Mouse (Mus musculus): ENCODE measurements around the gene Snap29. TPM values are rescaled to one million over a fixed set of nuclear protein-coding genes. Genes with fewer than 3 reads are reported as not detected.

The Snap29 gene
- polyA plus RNA-seq, 1 experiment from 2014 or later = 5.1 TPM

GRCm38 (mm10) chr16:17474091-17474490 is 68.3 kb downstream of the Snap29 start:
- no peak overlapping the region for H3K4me3 ChIP-seq (ENCODE audit: low read depth, low read length)
- H3K27ac ChIP-seq (ENCODE audit: low read depth) = no peak overlapping the region
- no peak overlapping the region for H3K9ac ChIP-seq
- H3K27me3 ChIP-seq (ENCODE audit: insufficient read depth, low read length) = no peaks in the 10 kb centered on the region
- no peak overlapping the region for H3K4me2 ChIP-seq
- no peaks in the 10 kb centered on the region for H3K9me3 ChIP-seq (ENCODE audit: low read depth, low read length)
- H3K36me3 ChIP-seq (ENCODE audit: insufficient read depth) = peaks cover 61% of the 10 kb centered on the region
- peak; percentile 68 for TF ChIP-seq CTCF (IDR thresholded peaks at IDR 0.05; ENCODE audit: low read depth)
- ATAC-seq (ENCODE audit: insufficient read depth) (no peak), DNase-seq (peak; percentile 55)
- H3K4me1 ChIP-seq (ENCODE audit: insufficient read depth) = no peaks in the 10 kb centered on the region

- no peaks in the 10 kb centered on the region for H3K9me3 ChIP-seq (ENCODE audit: low read depth, low read length)
- 70% methylated on average over 2 of the region's 2 CpGs for WGBS
- no peak overlapping the region for H3K4me2 ChIP-seq
Measured at GRCm38 (mm10) chr16:17474761-17475160, 69.0 kb downstream of the Snap29 start.

DNA sequence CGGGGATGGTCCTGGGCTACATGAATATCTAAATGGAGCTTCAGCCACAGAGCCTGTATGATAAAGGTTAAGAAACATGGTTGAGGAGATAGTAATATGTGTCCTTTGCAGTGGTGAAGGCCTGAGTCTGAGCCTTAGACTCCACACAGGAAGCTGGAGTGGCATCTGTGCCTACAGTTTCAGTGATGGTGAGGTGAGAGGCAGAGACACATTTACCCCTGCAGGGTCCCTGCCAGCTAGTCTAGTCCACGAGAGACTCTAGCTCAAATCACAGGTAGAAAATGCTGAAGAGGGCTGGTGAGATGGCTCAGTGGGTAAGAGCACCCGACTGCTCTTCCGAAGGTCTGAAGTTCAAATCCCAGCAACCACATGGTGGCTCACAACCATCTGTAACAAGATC is 69.5 kb downstream of the Snap29 start:
- ATAC-seq (ENCODE audit: insufficient read depth) (no peak), DNase-seq (no peak)
- TF ChIP-seq CTCF (IDR thresholded peaks at IDR 0.05; ENCODE audit: low read depth) = no peak
- no peak overlapping the region for H3K9ac ChIP-seq
- H3K9me3 ChIP-seq (ENCODE audit: low read depth, low read length) = no peaks in the 10 kb centered on the region
- no peaks in the 10 kb centered on the region for H3K4me1 ChIP-seq (ENCODE audit: insufficient read depth)
- H3K4me3 ChIP-seq (ENCODE audit: low read depth, low read length) = no peak overlapping the region
- no peak overlapping the region for H3K4me2 ChIP-seq
- no peak overlapping the region for H3K27ac ChIP-seq (ENCODE audit: low read depth)
- 92% methylated on average over 4 of the region's 4 CpGs for WGBS
- peaks cover 53% of the 10 kb centered on the region for H3K36me3 ChIP-seq (ENCODE audit: insufficient read depth)
- no peaks in the 10 kb centered on the region for H3K27me3 ChIP-seq (ENCODE audit: insufficient read depth, low read length)

More at GRCm38 (mm10) chr16:17474761-17475160, 69.0 kb downstream of the Snap29 start:
- no peak for ATAC-seq (ENCODE audit: insufficient read depth)
- no peak for DNase-seq
- H3K27me3 ChIP-seq (ENCODE audit: insufficient read depth, low read length) = no peaks in the 10 kb centered on the region
- TF ChIP-seq CTCF (IDR thresholded peaks at IDR 0.05; ENCODE audit: low read depth) = no peak
- H3K36me3 ChIP-seq (ENCODE audit: insufficient read depth) = peaks cover 58% of the 10 kb centered on the region
- no peak overlapping the region for H3K27ac ChIP-seq (ENCODE audit: low read depth)
- no peak overlapping the region for H3K9ac ChIP-seq
- no peaks in the 10 kb centered on the region for H3K4me1 ChIP-seq (ENCODE audit: insufficient read depth)
- H3K4me3 ChIP-seq (ENCODE audit: low read depth, low read length) = no peak overlapping the region

- DNase-seq (no peak), ATAC-seq (ENCODE audit: insufficient read depth) (no peak)
- no peak for TF ChIP-seq CTCF (IDR thresholded peaks at IDR 0.05; ENCODE audit: low read depth)
- H3K27ac ChIP-seq (ENCODE audit: low read depth) = no peak overlapping the region
- peaks cover 36% of the 10 kb centered on the region for H3K36me3 ChIP-seq (ENCODE audit: insufficient read depth)
- 80% methylated on average over 4 of the region's 4 CpGs for WGBS
- no peak overlapping the region for H3K9ac ChIP-seq
- H3K4me2 ChIP-seq = no peak overlapping the region
- no peaks in the 10 kb centered on the region for H3K4me1 ChIP-seq (ENCODE audit: insufficient read depth)
- no peaks in the 10 kb centered on the region for H3K9me3 ChIP-seq (ENCODE audit: low read depth, low read length)
- H3K4me3 ChIP-seq (ENCODE audit: low read depth, low read length) = no peak overlapping the region
- H3K27me3 ChIP-seq (ENCODE audit: insufficient read depth, low read length) = no peaks in the 10 kb centered on the region
Measured at GRCm38 (mm10) chr16:17478331-17478943, 72.7 kb downstream of the Snap29 start.

Other genes with a start within 250 kb of the Snap29 start
- 349 and 371 TPM in 2 replicates for gene Ube2l3, start 203.3 kb upstream of the Snap29 start, polyA plus RNA-seq (2014; fragmentation: Nextera tagmentation; extraction: Ambion mirVana)
- 0.13 and 0.30 TPM in 2 replicates for gene Rimbp3, start 197.4 kb upstream of the Snap29 start, polyA plus RNA-seq (2014; fragmentation: Nextera tagmentation; extraction: Ambion mirVana)
- 3.4 and 4.3 TPM in 2 replicates for gene Hic2, start 172.4 kb upstream of the Snap29 start, polyA plus RNA-seq (2014; fragmentation: Nextera tagmentation; extraction: Ambion mirVana)
- 6.7 and 7.5 TPM in 2 replicates for gene Tmem191c, start 129.9 kb upstream of the Snap29 start, polyA plus RNA-seq (2014; fragmentation: Nextera tagmentation; extraction: Ambion mirVana)
- gene Serpind1, start 74.6 kb upstream of the Snap29 start, polyA plus RNA-seq (2014; fragmentation: Nextera tagmentation; extraction: Ambion mirVana) = 0.12 and 0.25 TPM in 2 replicates
- 33.8 and 37.9 TPM in 2 replicates for gene Pi4ka, start 328 bp downstream of the Snap29 start, polyA plus RNA-seq (2014; fragmentation: Nextera tagmentation; extraction: Ambion mirVana)
- gene Crkl, start 46.0 kb downstream of the Snap29 start, polyA plus RNA-seq (2014; fragmentation: Nextera tagmentation; extraction: Ambion mirVana) = 61.9 and 74.1 TPM in 2 replicates
- gene Aifm3, start 83.6 kb downstream of the Snap29 start, polyA plus RNA-seq (2014; fragmentation: Nextera tagmentation; extraction: Ambion mirVana) = 1.3 and 1.5 TPM in 2 replicates
- gene Lztr1, start 102.7 kb downstream of the Snap29 start, polyA plus RNA-seq (2014; fragmentation: Nextera tagmentation; extraction: Ambion mirVana) = 78.4 and 80.0 TPM in 2 replicates
- gene Thap7, start 125.2 kb downstream of the Snap29 start, polyA plus RNA-seq (2014; fragmentation: Nextera tagmentation; extraction: Ambion mirVana) = 47.4 and 51.4 TPM in 2 replicates
- gene Lrrc74b, start 155.3 kb downstream of the Snap29 start, polyA plus RNA-seq (2014; fragmentation: Nextera tagmentation; extraction: Ambion mirVana) = 0.31 and 0.42 TPM in 2 replicates
- gene P2rx6, start 155.9 kb downstream of the Snap29 start, polyA plus RNA-seq (2014; fragmentation: Nextera tagmentation; extraction: Ambion mirVana) = 1.6 and 1.7 TPM in 2 replicates
- gene Slc7a4, start 177.2 kb downstream of the Snap29 start, polyA plus RNA-seq (2014; fragmentation: Nextera tagmentation; extraction: Ambion mirVana) = 6.2 and 8.0 TPM in 2 replicates
- gene Smpd4, start 213.4 kb downstream of the Snap29 start, polyA plus RNA-seq (2014; fragmentation: Nextera tagmentation; extraction: Ambion mirVana) = 45.4 and 45.7 TPM in 2 replicates
- gene Ccdc74a, start 240.5 kb downstream of the Snap29 start, polyA plus RNA-seq (2014; fragmentation: Nextera tagmentation; extraction: Ambion mirVana) = 5.3 and 5.4 TPM in 2 replicates

All from lung, embryonic 14.5 days (tissue).